Mouse (Mus musculus): ENCODE measurements around the gene Gtf2ird2.

Gene Gtf2ird2

GRCm38 (mm10) chr5:134234205-134234604, 50.4 kb downstream of the Gtf2ird2 start:
- DNase-seq (ENCODE audit: low spot score), result no peak

GRCm38 (mm10) chr5:134235111-134235510, 51.3 kb downstream of the Gtf2ird2 start:
- DNase-seq (ENCODE audit: low spot score), result no peak

- DNase-seq (ENCODE audit: low spot score), result no peak
Measured at GRCm38 (mm10) chr5:134236241-134236640, 52.4 kb downstream of the Gtf2ird2 start.

- DNase-seq (ENCODE audit: low spot score), result no peak
Measured at GRCm38 (mm10) chr5:134236796-134237195, 53.0 kb downstream of the Gtf2ird2 start.

GRCm38 (mm10) chr5:134237508-134237907, 53.7 kb downstream of the Gtf2ird2 start:
- DNase-seq (ENCODE audit: low spot score), result no peak

GRCm38 (mm10) chr5:134237936-134238760, 54.3 kb downstream of the Gtf2ird2 start:
- DNase-seq (ENCODE audit: low spot score), result peak; percentile 56

GRCm38 (mm10) chr5:134241831-134242230, 58.0 kb downstream of the Gtf2ird2 start:
- no peak for DNase-seq (ENCODE audit: low spot score)

GRCm38 (mm10) chr5:134243661-134244436, 60.0 kb downstream of the Gtf2ird2 start:
- DNase-seq (ENCODE audit: low spot score), result no peak

GRCm38 (mm10) chr5:134244890-134245289, 61.1 kb downstream of the Gtf2ird2 start:
- no peak for DNase-seq (ENCODE audit: low spot score)

- DNase-seq (ENCODE audit: low spot score), result no peak
Measured at GRCm38 (mm10) chr5:134246146-134246545, 62.3 kb downstream of the Gtf2ird2 start.

- no peak for DNase-seq (ENCODE audit: low spot score)
Measured at GRCm38 (mm10) chr5:134248608-134249244, 64.9 kb downstream of the Gtf2ird2 start.

GRCm38 (mm10) chr5:134249245-134249649, 65.4 kb downstream of the Gtf2ird2 start:
- DNase-seq (ENCODE audit: low spot score), result no peak

GRCm38 (mm10) chr5:134250601-134251000, 66.8 kb downstream of the Gtf2ird2 start:
- no peak for DNase-seq (ENCODE audit: low spot score)

- no peak for DNase-seq (ENCODE audit: low spot score)
Measured at GRCm38 (mm10) chr5:134251083-134251482, 67.3 kb downstream of the Gtf2ird2 start.

- no peak for DNase-seq (ENCODE audit: low spot score)
Measured at GRCm38 (mm10) chr5:134253806-134254205, 70.0 kb downstream of the Gtf2ird2 start.

- no peak for DNase-seq (ENCODE audit: low spot score)
Measured at GRCm38 (mm10) chr5:134255294-134255693, 71.5 kb downstream of the Gtf2ird2 start.

- no peak for DNase-seq (ENCODE audit: low spot score)
Measured at GRCm38 (mm10) chr5:134257349-134258031, 73.7 kb downstream of the Gtf2ird2 start.

- DNase-seq (ENCODE audit: low spot score), result no peak
Measured at GRCm38 (mm10) chr5:134258395-134258794, 74.6 kb downstream of the Gtf2ird2 start.

GRCm38 (mm10) chr5:134258934-134259333, 75.1 kb downstream of the Gtf2ird2 start:
- no peak for DNase-seq (ENCODE audit: low spot score)

GRCm38 (mm10) chr5:134260001-134260636, 76.3 kb downstream of the Gtf2ird2 start:
- DNase-seq (ENCODE audit: low spot score), result no peak

- no peak for DNase-seq (ENCODE audit: low spot score)
Measured at GRCm38 (mm10) chr5:134265890-134266289, 82.1 kb downstream of the Gtf2ird2 start.

GRCm38 (mm10) chr5:134266404-134266803, 82.6 kb downstream of the Gtf2ird2 start:
- DNase-seq (ENCODE audit: low spot score), result no peak
